Mouse (Mus musculus): ENCODE measurements around the gene Fxr2.

Fxr2 gene

DNA sequence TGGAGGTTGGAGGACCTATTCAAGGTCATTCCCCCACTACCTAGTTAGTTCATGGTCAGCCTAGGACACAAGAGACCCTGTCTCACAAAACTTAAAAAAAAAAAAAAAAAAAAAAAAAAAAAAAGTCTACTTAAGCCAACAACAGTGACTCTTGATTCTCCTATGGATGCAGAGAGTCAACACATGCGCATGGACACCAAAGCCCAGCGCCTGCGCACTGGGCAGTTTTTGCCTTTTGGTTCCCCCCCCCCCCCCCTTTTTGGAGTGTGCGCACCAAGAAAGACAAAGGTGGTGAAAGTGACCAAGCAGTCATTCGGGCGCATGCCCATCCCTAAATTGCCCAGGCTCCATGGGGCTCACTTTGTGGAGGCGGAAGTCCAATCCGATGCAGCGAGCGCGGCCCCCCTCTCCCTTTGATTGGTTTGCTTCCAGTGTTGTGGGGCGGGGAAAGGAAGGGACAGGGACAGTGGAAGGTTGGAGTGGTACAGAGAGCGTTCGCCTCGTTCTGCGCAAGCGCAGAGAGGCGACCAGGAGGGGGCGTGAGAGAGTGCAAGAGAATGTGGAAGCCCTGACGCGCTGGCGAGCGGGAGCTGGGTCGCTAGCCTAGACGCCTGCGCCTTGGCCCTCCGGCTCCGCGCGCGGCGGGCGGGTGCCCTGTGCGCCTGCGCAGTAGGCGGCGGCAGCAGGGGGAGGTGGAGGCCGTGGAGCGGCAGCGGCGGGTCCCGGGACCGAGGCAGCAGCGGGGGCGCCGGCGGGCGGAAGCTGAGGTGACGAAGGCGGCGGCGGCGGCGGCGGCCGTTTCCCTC lies at the start of gene Fxr2:
TSS of gene Fxr2 (plus strand) at position 707 of the 806 bp plus-strand sequence.
- DNase-seq (ENCODE audit: low read depth, low spot score): peak; percentile 100

DNA sequence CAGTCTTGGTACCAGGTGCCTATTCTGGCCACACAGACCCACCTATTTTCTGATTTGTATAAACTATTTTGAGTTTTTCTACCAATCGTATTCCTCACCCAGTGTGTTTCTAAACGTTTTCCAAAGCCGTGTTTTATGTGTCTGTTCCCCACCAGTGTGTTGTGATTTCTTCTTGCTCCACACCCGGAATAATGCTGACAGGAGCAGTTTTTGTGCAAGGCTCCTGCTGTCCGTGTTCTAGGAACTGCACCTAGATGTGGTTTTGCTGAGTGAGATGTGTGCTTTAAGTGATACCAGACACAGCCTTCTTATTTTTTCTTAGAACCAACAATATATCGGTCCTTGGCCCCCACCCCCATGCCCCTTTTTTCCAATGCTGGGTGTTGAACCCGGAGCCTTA lies 48.8 kb upstream of the Fxr2 start:
- DNase-seq (ENCODE audit: low read depth, low spot score): no peak

- DNase-seq (ENCODE audit: low read depth, low spot score): peak; percentile 24
These were observed 47.9 kb upstream of the Fxr2 start for GRCm38 (mm10) chr11:69584937-69585336.

DNA sequence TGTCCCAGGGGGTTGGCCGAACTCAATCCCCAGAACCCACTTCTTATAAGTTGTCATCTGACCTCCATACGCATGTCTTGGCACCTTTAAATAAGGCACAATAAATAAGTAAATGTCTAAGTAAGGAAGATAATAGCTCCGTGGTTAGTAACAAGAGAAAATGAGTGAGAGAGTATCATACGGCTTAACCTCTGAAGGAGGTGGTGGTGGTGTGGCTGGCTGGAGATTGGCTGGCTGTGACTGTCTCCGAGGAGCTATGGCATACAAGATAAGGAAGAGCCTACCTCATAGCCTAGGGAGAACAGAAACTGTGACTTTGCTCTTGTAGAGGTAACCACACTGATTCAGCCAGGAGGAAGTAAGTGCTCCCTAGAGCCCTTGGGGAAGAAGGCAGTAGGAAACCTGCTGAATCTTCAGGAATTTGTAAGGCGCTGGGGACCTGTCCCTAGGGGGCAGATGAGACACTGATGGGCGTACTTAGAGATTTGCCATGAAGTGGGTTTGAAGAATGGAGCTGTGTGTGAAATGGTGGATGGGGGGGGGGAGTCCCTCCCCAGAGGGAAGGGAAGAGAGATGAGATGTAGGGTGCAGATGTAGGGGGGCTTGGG lies 47.0 kb upstream of the Fxr2 start:
- DNase-seq (ENCODE audit: low read depth, low spot score): no peak

GRCm38 (mm10) chr11:69589207-69589834 lies 43.5 kb upstream of the Fxr2 start:
- no peak for DNase-seq (ENCODE audit: low read depth, low spot score)

GRCm38 (mm10) chr11:69590622-69591021 lies 42.2 kb upstream of the Fxr2 start:
- DNase-seq (ENCODE audit: low read depth, low spot score): no peak

DNA sequence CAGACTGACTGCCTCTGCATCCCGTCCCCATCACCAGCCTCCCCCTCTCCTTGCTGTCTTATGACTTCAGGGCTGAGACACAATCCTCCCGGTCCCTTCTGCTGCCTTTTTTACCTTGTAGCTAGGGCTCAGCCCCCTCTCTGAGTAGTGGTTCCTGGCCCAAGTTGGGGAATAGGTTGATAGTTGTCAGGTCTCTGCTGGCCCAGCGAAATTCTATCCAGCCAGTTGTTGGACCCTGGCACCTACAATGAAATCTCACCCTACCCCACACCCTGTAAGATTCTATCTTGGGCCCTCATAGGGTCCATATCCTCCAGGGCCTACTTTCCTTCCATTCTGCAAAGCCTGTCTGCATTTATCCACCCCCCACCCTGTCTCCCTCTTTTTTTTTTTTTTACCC lies 41.4 kb upstream of the Fxr2 start:
- DNase-seq (ENCODE audit: low read depth, low spot score): no peak

DNA sequence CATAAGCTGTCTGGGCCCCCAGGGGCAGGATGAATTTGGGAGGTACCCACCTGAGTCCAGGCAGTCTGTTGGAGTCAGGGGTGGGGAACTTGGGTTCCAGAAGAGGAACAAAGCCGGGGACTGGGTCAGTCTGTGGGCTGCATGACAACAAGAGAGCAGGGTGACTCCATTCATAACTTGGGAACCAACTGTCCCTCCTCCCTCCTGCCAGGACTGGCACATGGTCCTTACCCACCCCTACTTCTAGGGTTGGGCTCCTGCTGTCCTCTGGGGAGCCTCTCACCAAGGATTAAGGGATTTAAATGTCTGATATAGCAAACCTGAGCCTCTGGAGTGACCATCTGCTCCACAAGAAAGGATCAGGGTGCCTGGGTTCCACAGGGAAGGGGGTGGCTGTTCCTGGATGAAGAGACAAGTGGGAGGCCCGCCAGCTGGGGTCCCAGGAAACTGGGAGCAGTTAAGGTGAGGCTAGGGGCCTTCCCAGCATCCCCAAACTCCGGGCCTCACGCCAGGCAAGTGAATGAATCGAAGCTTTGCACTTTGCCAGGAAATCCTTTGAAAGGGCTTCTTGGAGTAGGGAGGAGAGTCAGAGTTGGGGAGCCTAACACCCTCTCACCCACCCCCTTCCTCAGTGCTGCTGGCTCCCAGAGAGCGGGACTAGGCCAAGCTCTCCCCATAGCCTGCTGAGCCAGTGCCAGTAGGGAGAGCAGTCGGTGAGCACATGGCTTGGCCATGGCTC lies 40.7 kb upstream of the Fxr2 start:
- DNase-seq (ENCODE audit: low read depth, low spot score): no peak

DNA sequence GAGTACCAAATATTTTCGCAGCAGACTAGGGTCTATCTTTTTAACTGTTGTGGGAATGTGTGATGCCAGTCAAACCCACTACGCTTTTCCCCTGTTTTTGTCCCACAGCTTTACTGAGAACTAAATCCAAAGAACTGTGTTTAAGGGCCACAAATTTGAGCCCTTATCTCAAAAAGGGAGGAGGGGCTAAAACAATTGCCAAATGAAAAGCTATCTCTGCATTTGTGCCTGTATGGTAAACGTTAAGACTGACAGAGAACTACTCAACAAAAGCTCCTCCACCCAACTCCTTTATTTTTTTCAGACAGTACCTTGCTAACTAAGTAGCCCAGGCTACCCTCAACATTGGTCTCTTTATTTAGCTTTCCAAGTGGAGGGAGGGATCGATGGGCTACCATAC lies 40.0 kb upstream of the Fxr2 start:
- DNase-seq (ENCODE audit: low read depth, low spot score): no peak

DNA sequence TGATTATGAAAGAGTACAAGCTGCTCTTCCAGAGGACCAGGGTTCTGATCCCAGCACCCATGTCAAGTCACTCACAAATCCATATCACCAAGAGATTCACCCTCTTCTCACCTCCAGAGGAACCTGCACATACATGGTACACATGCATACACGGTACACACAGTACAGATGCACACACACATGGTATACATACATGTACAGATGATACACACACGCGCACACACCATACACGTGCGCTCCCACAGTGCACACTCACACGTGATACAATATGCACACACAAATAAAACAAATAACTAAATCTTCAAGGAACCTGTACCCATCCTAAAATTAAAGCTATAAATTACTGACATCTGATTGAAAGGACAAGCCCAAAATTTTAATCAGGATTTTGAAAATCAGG lies 37.9 kb upstream of the Fxr2 start:
- no peak for DNase-seq (ENCODE audit: low read depth, low spot score)

DNA sequence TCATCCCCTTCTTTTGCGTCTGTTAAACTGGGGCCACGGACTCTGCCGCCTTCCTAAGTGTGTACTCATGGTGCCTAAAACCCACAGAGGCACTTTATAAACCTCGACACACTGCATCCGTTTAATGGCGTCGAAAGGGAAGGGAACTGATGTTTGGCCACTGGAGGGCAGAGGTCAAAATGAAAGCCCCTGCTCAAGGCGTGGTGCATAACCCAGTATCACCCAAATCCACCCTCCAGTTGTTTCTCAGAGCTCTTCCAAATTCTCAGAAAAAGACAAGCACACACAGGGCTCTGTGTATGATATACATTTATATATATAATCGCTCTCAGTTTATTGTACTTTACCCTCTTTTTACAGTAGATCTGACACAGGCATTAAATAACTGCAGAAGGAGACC lies 33.4 kb upstream of the Fxr2 start:
- DNase-seq (ENCODE audit: low read depth, low spot score): no peak

DNA sequence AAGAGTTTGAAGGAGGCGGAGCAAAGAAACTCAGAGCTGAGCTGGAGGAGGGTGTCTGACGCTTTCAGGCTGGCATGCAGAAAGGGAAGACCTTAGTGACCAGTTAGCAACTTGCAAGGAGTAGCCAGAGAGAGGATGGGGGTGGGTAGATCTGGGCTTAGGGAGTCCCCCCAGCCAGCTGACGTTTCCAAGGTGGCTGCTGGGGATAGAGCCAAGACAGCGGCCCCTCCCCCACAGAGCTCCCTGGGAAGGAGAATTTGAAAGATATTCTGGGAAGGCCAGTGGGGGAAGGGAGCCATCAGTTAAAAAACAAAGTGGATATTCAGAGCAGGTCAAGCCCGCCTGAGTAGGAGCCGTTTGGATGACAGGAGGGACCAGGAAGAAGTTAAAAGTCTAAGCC lies 32.7 kb upstream of the Fxr2 start:
- DNase-seq (ENCODE audit: low read depth, low spot score): no peak

- DNase-seq (ENCODE audit: low read depth, low spot score): no peak
These were observed 31.0 kb upstream of the Fxr2 start for GRCm38 (mm10) chr11:69601768-69602167.

GRCm38 (mm10) chr11:69603516-69603915 lies 29.3 kb upstream of the Fxr2 start:
- DNase-seq (ENCODE audit: low read depth, low spot score): no peak

DNA sequence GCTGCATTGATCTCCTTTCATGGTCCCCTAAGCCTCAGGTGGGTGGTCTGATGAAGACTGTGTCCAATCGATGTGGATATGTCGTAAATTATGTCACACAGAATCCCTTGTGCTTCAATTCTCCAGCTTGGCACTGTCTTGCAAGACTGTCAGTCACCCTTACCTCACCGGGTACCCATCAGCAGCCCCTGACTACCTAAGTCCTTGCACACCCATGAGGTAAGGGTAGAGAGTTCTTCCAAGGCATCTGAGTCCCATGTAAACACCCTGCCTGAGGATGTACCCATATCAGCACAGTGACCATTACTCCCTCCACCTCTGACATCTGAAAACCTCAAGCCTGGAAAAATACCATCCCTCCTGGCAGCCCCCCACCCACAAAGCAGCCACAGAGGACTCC lies 28.4 kb upstream of the Fxr2 start:
- DNase-seq (ENCODE audit: low read depth, low spot score): no peak

GRCm38 (mm10) chr11:69604795-69605664 lies 27.8 kb upstream of the Fxr2 start:
- DNase-seq (ENCODE audit: low read depth, low spot score): peak; percentile 26

- DNase-seq (ENCODE audit: low read depth, low spot score): peak; percentile 82
These were observed 26.9 kb upstream of the Fxr2 start, which contains the start of gene Atp1b2 for GRCm38 (mm10) chr11:69605726-69606490. Gene Atp1b2 (minus strand): TSS chr11:69605942.

DNA sequence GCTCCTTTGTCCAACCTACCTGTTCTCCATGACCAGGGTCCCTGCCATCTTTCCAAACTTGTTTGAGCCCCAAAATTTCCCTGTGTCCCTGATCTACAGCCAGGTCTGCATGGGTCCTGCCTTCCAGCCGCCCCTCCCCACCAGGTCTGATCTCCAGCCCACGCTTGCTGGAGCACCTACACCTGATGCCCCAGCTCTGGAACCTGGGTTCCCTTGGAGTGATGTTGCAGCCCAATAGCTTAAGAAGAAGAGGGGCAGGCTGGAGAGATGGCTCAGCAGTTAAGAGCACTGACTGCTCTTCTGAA lies 26.3 kb upstream of the Fxr2 start:
- no peak for DNase-seq (ENCODE audit: low read depth, low spot score)

- no peak for DNase-seq (ENCODE audit: low read depth, low spot score)
These were observed 26.0 kb upstream of the Fxr2 start for GRCm38 (mm10) chr11:69606832-69607231.

DNA sequence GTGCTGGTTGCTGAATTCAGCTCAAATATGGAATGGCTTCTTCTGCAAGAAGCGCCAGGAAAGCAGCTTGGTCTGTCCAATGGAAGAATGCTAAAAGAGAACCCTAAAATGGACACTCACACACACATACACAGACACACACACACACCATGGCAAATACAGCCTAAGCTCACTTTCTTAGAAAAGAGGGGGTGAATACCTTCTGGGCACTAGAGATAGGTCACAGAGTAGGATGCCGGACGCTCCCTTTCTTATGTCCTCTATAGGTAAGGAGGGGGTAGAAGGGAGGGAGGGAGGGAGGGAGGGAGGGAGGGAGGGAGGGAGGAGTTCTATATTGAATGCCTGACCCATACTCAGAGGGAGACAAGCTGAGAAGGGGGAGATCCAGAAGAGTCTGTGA lies 24.3 kb upstream of the Fxr2 start:
- no peak for DNase-seq (ENCODE audit: low read depth, low spot score)

GRCm38 (mm10) chr11:69609416-69609815 lies 23.4 kb upstream of the Fxr2 start:
- no peak for DNase-seq (ENCODE audit: low read depth, low spot score)

All from CD4-positive helper T cell, adult 2 months (primary cell).